Mouse (Mus musculus) heart, postnatal 25 days (tissue): ENCODE data around the gene Gm20388. TPM values are rescaled to one million over a fixed set of nuclear protein-coding genes. Genes with fewer than 3 reads are reported as not detected.
"Not testable (repeated sequence)": the region's sequence is repeated elsewhere in the genome, so short reads cannot be mapped to it uniquely, and the experiment has no call there.

Experiments used
- DNase-seq: peaks from one replicate; pipeline ENCODE4 v3.0.0; 2022; ENCODE audit warnings: low spot score
- intact Hi-C: fragments of 180-260 bp; cut with DNase I; formaldehyde crosslinking; loops from one replicate; pipeline ENCODE4 v1.15.1; 2025
- total RNA-seq, 2 experiments: library from RNA; stranded (reverse); gene quantifications; 2 replicates each; pipeline ENCODE4 v1.2.3; 2021

The Gm20388 gene
- total RNA-seq, 2 experiments from 2014 or later, result 2.7 TPM; not detected in 1

- peak; percentile 96 for DNase-seq
- intact Hi-C loops, result loop anchor here (2.0 kb wide), 1 partner anchor 30 kb away; no protein-coding TSS in a partner anchor
Measured at GRCm38 (mm10) chr8:123948942-123949685, 4038.5 kb downstream of the Gm20388 start, which contains the start of gene Nup133. Nup133 (minus strand) TSS chr8:123949265.

DNA sequence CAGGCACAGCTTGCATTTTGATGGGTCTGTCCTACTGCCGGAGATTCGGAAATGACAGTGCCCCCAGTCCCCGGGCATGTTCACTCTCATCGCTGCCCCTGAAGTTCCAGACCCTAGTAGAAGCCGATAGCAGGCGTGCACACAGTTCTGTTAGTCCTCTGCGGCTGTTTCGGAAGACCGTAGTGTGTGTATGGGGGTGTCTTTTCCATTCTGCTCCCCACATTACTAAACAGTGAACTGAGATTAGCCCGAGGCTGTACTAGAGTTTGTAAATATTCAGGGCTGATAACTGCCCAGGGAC is 4039.0 kb downstream of the Gm20388 start:
- no peak for DNase-seq
- intact Hi-C loops, result loop anchor here (2.0 kb wide), 1 partner anchor 29 kb away; no protein-coding TSS in a partner anchor

- DNase-seq, result no peak
- intact Hi-C loops, result no loop called here
Measured at GRCm38 (mm10) chr8:123950077-123950802, 4039.6 kb downstream of the Gm20388 start.

DNA sequence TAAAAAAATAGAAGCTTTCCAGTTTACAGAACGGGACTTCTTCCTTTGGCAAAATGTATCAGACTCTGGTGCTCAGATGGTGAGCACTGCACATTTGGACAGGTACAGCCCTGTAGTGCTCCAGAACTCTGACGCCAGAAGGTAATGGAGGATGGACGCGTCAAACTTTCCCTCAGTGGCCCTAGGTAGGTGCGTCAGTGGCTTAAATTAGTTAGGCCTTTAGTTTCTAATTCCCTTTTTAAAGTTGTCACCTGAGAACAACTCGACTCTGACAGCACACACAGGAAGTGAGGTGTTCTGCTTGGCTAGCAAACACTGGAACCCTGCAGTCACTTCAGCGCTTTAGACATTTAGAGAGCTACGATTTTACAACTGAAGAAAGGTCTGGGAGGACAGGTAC is 4043.0 kb downstream of the Gm20388 start:
- intact Hi-C loops, result no loop called here
- no peak for DNase-seq

DNA sequence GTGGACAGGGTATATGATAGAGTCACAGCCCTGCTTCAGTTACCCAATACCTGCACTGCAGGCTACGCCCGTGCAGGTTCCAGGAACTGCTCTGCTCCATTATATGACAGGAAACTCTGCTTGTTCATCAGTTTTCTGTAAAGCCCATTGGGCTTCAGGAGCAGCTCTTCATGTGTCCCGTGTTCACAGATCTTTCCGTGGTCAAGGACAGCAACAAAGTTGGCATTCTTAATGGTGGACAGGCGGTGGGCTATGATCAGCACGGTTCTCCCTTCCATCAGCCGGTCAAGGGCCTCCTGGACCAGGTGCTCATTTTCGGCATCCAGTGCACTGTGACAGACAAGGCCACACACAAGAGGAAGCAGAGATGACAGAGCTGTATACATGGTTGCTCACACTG is 4043.6 kb downstream of the Gm20388 start:
- intact Hi-C loops, result no loop called here
- DNase-seq, result no peak

DNA sequence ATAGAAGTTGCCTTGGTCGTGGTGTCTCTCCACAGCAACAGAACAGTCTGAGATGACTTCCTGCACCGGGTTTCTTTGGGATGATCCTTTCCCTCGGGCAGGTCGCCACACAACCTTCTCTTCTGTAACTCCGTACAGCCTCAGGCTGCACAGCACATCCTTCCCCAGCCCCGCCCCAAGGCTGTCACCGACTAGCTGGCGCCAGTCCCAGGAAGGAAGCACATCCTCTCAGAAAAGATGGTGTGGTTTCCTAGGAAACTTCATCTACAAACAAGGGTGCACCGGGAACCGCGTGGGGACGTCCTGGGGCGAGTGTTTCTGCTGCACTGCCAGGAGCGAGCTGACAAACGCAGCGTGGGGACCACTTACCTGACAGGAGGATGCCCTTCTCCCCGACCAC is 4047.5 kb downstream of the Gm20388 start:
- no peak for DNase-seq

GRCm38 (mm10) chr8:123959473-123959872 is 4048.8 kb downstream of the Gm20388 start:
- intact Hi-C loops, result no loop called here
- no peak for DNase-seq

More for the DNA sequence above, 4047.5 kb downstream of the Gm20388 start:
- intact Hi-C loops, result no loop called here

GRCm38 (mm10) chr8:123960056-123960455 is 4049.4 kb downstream of the Gm20388 start:
- intact Hi-C loops, result no loop called here
- no peak for DNase-seq

DNA sequence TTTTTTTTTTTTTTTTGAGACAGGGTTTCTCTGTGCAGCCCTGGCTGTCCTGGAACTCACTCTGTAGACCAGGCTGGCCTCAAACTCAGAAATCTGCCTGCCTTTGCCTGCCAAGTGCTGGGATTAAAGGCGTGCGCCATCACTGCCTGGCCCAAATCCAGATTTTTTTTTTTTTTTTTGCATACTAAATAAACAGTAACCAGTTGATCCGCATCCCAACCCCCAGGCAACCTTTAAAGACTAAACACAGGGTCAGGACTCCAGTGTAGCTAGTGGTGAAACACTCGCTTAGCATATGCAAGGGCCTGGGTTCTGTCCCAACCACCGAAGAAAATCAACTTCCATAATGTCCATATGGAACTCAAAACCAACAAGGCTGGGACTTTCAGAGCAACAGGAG is 4049.9 kb downstream of the Gm20388 start:
- DNase-seq, intact Hi-C loops: not testable (repeated sequence)

- intact Hi-C loops, result no loop called here
- no peak for DNase-seq
Measured at GRCm38 (mm10) chr8:123961371-123961770, 4050.7 kb downstream of the Gm20388 start.

DNA sequence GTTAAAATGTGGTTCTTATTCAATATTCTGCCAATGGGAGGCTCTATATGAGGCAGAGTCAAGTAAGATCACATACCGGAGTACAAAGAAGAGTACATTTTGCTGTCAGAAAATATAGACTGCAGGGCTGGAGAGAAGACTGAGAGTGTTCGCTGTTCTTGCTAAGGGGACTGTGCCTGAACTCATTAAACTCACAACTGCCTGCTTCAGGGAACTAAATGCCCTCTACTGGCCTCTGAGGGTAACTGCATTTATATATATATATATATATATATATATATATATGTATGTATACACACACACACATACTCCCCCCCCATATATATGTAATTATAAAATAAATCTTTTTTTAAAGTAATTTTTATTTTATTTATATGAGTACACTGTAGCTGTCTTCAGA is 4056.3 kb downstream of the Gm20388 start:
- DNase-seq, result no peak
- intact Hi-C loops, result no loop called here

DNA sequence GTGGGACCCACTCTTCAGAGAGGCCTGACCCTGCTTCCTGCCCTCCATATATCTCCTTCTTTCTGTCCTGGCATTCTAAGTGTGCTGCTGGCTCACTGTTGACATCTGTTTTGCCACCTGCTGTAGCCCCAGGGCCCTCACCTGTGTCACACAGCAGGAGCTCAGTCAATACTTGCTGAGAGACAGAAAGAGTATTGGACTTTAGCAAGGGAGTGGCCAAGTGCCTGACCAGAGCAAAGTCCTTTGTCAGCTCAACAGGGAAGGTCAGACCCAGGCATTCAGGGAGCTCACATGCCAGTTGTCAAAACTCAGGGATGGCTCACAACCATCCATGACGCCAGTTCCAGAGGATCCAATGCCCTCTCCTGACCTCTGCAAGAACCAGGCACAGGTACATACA is 4062.9 kb downstream of the Gm20388 start:
- intact Hi-C loops, result no loop called here

GRCm38 (mm10) chr8:123977499-123977898 is 4066.9 kb downstream of the Gm20388 start:
- intact Hi-C loops, result no loop called here
- DNase-seq, result no peak

More for the DNA sequence above, 4062.9 kb downstream of the Gm20388 start:
- no peak for DNase-seq

DNA sequence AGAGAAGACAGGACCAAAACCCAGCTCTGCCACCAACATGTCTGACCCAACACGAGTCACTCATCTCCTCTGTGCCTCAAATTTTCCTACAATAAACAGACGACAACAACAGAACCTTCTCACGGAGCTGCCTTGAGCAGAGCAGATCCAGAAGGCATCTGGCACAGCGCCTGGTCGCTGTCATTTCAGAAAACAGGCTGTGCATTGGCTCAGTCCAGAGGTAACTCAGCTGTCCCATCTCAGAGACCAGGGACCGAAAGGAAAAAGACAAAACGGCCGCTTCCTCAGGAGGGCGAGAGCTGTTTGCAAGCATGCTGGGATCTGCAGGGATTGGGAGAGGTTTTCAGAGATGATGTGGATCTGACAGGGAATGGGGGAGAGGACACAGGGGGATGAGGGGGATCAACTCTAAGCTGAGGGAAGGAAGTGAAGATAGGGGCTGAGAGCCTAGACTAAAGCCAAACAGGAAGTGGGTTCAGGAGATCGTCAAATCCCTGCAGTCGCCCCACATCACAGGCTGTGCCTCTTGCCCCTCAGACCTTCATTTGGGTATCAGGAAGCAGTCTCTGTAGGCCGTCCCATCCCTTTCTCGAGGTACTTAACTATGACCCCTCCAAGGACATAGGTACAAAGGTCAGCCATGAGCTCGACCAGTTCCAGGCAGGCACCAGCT is 4067.7 kb downstream of the Gm20388 start:
- intact Hi-C loops, result loop anchor here (2.0 kb wide), 1 partner anchor 30 kb away; the partner anchor contains the start of gene Nup133
- no peak for DNase-seq

GRCm38 (mm10) chr8:123978926-123979325 is 4068.3 kb downstream of the Gm20388 start:
- intact Hi-C loops, result loop anchor here (2.0 kb wide), 1 partner anchor 30 kb away; the partner anchor contains the start of gene Nup133
- DNase-seq, result no peak

DNA sequence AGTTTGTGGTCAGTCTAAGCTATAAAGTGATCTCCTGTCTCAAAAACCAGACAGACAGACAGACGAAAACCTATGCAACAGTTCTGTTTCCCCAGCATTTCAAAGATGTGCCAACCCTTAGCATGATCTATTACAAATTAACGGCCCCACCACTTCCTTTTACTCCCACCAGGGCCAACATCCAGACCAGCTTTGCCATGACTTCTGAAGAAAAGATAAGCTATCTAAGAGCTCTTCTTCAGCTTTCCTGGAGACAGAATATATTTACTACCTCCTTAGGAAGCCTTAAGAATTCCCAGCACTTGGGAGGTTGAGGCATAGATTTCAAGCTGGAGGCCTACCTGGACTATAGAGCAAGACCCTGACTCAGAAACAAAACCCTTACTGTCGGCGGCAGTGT is 4069.6 kb downstream of the Gm20388 start:
- DNase-seq, result no peak
- intact Hi-C loops, result no loop called here

DNA sequence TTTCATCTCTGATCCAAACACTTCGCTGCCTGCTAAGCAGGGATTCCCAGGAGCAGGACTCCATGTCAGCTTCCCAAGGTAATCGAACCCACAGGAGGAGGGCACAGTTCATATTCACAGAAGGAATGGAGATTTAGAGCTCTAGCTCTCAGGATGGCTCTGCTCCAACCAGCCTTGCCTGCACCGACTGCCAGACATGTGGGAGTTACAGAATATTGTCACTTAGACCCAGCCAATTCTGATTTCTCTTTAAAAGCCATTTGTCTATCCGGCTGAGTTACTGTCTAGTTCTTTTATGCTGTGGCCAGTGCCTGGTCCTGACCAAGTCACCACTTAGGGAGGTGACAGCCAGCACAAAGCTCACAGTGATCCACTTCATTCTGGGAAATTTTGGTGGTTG is 4071.0 kb downstream of the Gm20388 start:
- DNase-seq, result no peak
- intact Hi-C loops, result no loop called here

GRCm38 (mm10) chr8:123982291-123982793 is 4071.7 kb downstream of the Gm20388 start:
- no peak for DNase-seq
- intact Hi-C loops, result no loop called here

DNA sequence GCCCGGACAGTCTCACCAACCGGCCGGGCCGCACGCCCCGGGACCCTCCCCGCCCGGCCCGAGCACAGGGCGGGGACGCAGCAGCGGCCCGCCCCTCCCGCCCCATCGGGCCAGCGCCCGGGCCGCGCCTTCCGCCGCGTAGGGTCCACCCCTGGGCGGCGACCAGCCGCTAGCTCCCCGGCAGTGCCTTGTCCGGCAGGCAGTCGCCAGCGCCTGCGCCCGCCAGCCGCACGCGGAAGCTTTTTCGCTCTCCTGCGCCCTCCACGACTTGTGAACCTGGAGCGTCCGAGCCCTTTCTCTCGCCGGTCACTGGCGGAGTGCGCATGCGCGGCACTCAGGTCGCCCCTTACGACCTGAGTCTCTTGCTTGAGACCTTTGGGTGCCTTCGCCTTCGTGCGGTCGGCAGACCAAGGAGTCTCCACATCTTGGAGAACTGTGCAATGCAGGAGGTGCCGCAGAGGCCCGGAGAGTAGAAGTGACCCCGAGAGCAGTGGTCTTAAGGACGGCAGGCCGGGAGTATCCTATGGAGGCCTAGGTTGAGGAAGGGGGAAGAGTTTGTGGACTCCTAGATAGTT is 4072.3 kb downstream of the Gm20388 start, which contains the start of gene Abcb10:
Gene Abcb10, minus strand, starts transcription at position 297 of the 575 bp plus-strand sequence.
- intact Hi-C loops, result no loop called here
- DNase-seq, result peak; percentile 89

DNA sequence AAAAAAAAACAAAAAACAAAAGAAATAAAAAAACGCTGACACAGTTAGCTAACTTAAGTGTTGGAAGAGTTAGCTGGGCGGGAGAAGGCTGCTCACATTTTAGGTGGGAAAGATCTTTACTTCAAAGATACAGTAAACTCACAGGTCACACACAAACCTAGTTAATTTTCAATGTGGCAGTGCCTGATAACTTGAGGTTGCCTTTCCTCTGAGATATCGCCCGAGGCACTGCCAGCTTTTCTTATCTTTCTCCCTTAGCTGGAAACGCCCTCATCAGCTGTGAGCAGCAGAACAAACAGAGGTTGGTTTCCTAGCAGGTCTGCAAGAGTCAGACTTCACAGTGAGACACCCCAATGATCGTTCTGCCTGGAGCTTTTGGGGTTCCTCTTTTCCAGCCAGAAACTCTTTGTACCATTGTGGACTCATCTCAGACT is 4078.0 kb downstream of the Gm20388 start:
- intact Hi-C loops, result no loop called here
- no peak for DNase-seq
